Mouse (Mus musculus) spleen, adult 2 months (tissue): ENCODE results near the gene Gm37240.

Experiments used
- CTCF ChIP-seq: fragments of 200-500 bp; IDR thresholded peaks from 2 replicates; pipeline ENCODE4 v1.5.1; 2011; ENCODE audit warnings: mild to moderate bottlenecking, inconsistent platforms; ENCODE audit not compliant: insufficient read depth, insufficient read length, insufficient replicate concordance; ENCODE audit errors: extremely low read depth
- POLR2A ChIP-seq: fragments of 200-500 bp; IDR thresholded peaks from 2 replicates; pipeline ENCODE4 v1.6.1; 2011; ENCODE audit warnings: low read depth, low read length, inconsistent platforms

DNA sequence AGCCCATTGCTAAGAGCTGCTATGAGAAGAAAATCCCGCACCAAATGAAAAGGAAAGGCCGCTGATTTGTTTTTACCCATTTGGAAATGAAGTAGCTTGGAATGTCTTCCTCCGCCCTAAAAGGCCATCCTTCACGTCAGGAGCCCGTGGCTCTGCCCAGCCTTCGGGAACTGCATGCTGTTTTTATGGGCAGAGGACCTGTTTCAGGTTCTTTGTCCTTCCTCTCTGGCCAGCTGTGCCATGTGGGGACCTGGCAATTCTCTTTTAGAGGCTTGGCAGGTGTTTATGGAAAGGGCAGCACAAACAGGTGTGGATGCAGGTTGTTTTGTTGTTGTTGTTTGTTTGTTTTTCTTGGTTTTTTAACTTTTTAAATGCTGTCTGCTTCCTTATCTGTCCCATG is 1154.8 kb downstream of the Gm37240 start:
- TF ChIP-seq POLR2A (no peak), CTCF (no peak)
